Mouse (Mus musculus): Measurements from ENCODE around the gene Tma16. TPM values are rescaled to one million over a fixed set of nuclear protein-coding genes. Genes with fewer than 3 reads are reported as not detected.
A peak's percentile ranks its signal among the peaks of the same experiment; 100 is the strongest.

The Tma16 gene
- polyA plus RNA-seq, 1 experiment, result 2.4 TPM

GRCm38 (mm10) chr8:66450691-66451090, 35.6 kb downstream of the Tma16 start:
- no peaks in the 10 kb centered on the region for H3K36me3 ChIP-seq (ENCODE audit: control insufficient read depth, insufficient read depth, low read length)
- TF ChIP-seq POLR2A (IDR thresholded peaks at IDR 0.05; ENCODE audit: control insufficient read depth, extremely low read depth, insufficient read depth, low read length, poor library complexity), result no peak
- no peak for TF ChIP-seq CTCF (IDR thresholded peaks at IDR 0.05; ENCODE audit: borderline replicate concordance, control insufficient read depth, extremely low read depth, insufficient read depth, low read length, poor library complexity)
- no peaks in the 10 kb centered on the region for H3K4me1 ChIP-seq (replicated peaks; ENCODE audit: control insufficient read depth, insufficient read depth, low read length)
- H3K27me3 ChIP-seq (ENCODE audit: control insufficient read depth, insufficient read depth, low read length), result no peaks in the 10 kb centered on the region
- H3K27ac ChIP-seq (ENCODE audit: control insufficient read depth, insufficient read depth, low read length), result no peak overlapping the region
- H3K4me3 ChIP-seq (ENCODE audit: control insufficient read depth, insufficient read depth, low read length), result no peak overlapping the region
- WGBS, result 24% methylated on average over 5 of the region's 5 CpGs
- DNase-seq, result peak; percentile 15

- 68% methylated on average over 3 of the region's 3 CpGs for WGBS
- DNase-seq, result no peak
- TF ChIP-seq POLR2A (IDR thresholded peaks at IDR 0.05; ENCODE audit: control insufficient read depth, extremely low read depth, insufficient read depth, low read length, poor library complexity) (no peak), CTCF (IDR thresholded peaks at IDR 0.05; ENCODE audit: borderline replicate concordance, control insufficient read depth, extremely low read depth, insufficient read depth, low read length, poor library complexity) (no peak)
- Histone ChIP-seq H3K36me3 (ENCODE audit: control insufficient read depth, insufficient read depth, low read length) (no peaks in the 10 kb centered on the region), H3K27me3 (ENCODE audit: control insufficient read depth, insufficient read depth, low read length) (no peaks in the 10 kb centered on the region), H3K4me3 (ENCODE audit: control insufficient read depth, insufficient read depth, low read length) (no peak overlapping the region), H3K27ac (ENCODE audit: control insufficient read depth, insufficient read depth, low read length) (no peak overlapping the region), H3K4me1 (replicated peaks; ENCODE audit: control insufficient read depth, insufficient read depth, low read length) (no peaks in the 10 kb centered on the region)
Measured at GRCm38 (mm10) chr8:66445351-66445750, 41.0 kb downstream of the Tma16 start.

GRCm38 (mm10) chr8:66444141-66444540, 42.2 kb downstream of the Tma16 start:
- no peak for DNase-seq
- H3K27ac ChIP-seq (ENCODE audit: control insufficient read depth, insufficient read depth, low read length), result no peak overlapping the region

GRCm38 (mm10) chr8:66442778-66443177, 43.6 kb downstream of the Tma16 start:
- no peak overlapping the region for H3K27ac ChIP-seq (ENCODE audit: control insufficient read depth, insufficient read depth, low read length)
- H3K4me1 ChIP-seq (replicated peaks; ENCODE audit: control insufficient read depth, insufficient read depth, low read length), result no peaks in the 10 kb centered on the region
- DNase-seq, result no peak
- no peaks in the 10 kb centered on the region for H3K36me3 ChIP-seq (ENCODE audit: control insufficient read depth, insufficient read depth, low read length)
- H3K27me3 ChIP-seq (ENCODE audit: control insufficient read depth, insufficient read depth, low read length), result no peaks in the 10 kb centered on the region
- TF ChIP-seq POLR2A (IDR thresholded peaks at IDR 0.05; ENCODE audit: control insufficient read depth, extremely low read depth, insufficient read depth, low read length, poor library complexity) (no peak), CTCF (IDR thresholded peaks at IDR 0.05; ENCODE audit: borderline replicate concordance, control insufficient read depth, extremely low read depth, insufficient read depth, low read length, poor library complexity) (no peak)
- H3K4me3 ChIP-seq (ENCODE audit: control insufficient read depth, insufficient read depth, low read length), result no peak overlapping the region
- WGBS, result 32% methylated on average over 1 of the region's 1 CpGs

More at GRCm38 (mm10) chr8:66444141-66444540, 42.2 kb downstream of the Tma16 start:
- no peak for TF ChIP-seq POLR2A (IDR thresholded peaks at IDR 0.05; ENCODE audit: control insufficient read depth, extremely low read depth, insufficient read depth, low read length, poor library complexity)
- TF ChIP-seq CTCF (IDR thresholded peaks at IDR 0.05; ENCODE audit: borderline replicate concordance, control insufficient read depth, extremely low read depth, insufficient read depth, low read length, poor library complexity), result no peak
- Histone ChIP-seq H3K4me1 (replicated peaks; ENCODE audit: control insufficient read depth, insufficient read depth, low read length) (no peaks in the 10 kb centered on the region), H3K36me3 (ENCODE audit: control insufficient read depth, insufficient read depth, low read length) (no peaks in the 10 kb centered on the region), H3K4me3 (ENCODE audit: control insufficient read depth, insufficient read depth, low read length) (no peak overlapping the region), H3K27me3 (ENCODE audit: control insufficient read depth, insufficient read depth, low read length) (no peaks in the 10 kb centered on the region)
- WGBS, result 58% methylated on average over 5 of the region's 5 CpGs

GRCm38 (mm10) chr8:66441123-66441522, 45.2 kb downstream of the Tma16 start:
- H3K27me3 ChIP-seq (ENCODE audit: control insufficient read depth, insufficient read depth, low read length), result no peaks in the 10 kb centered on the region
- no peaks in the 10 kb centered on the region for H3K4me1 ChIP-seq (replicated peaks; ENCODE audit: control insufficient read depth, insufficient read depth, low read length)
- DNase-seq, result no peak
- WGBS, result 14% methylated on average over 1 of the region's 1 CpGs
- TF ChIP-seq POLR2A (IDR thresholded peaks at IDR 0.05; ENCODE audit: control insufficient read depth, extremely low read depth, insufficient read depth, low read length, poor library complexity), result no peak
- H3K4me3 ChIP-seq (ENCODE audit: control insufficient read depth, insufficient read depth, low read length), result no peak overlapping the region
- no peaks in the 10 kb centered on the region for H3K36me3 ChIP-seq (ENCODE audit: control insufficient read depth, insufficient read depth, low read length)
- H3K27ac ChIP-seq (ENCODE audit: control insufficient read depth, insufficient read depth, low read length), result no peak overlapping the region

GRCm38 (mm10) chr8:66438468-66438867, 47.9 kb downstream of the Tma16 start:
- Histone ChIP-seq H3K27me3 (ENCODE audit: control insufficient read depth, insufficient read depth, low read length) (no peaks in the 10 kb centered on the region), H3K36me3 (ENCODE audit: control insufficient read depth, insufficient read depth, low read length) (no peaks in the 10 kb centered on the region), H3K27ac (ENCODE audit: control insufficient read depth, insufficient read depth, low read length) (no peak overlapping the region), H3K4me3 (ENCODE audit: control insufficient read depth, insufficient read depth, low read length) (no peak overlapping the region), H3K4me1 (replicated peaks; ENCODE audit: control insufficient read depth, insufficient read depth, low read length) (no peaks in the 10 kb centered on the region)
- WGBS, result 88% methylated on average over 4 of the region's 4 CpGs
- no peak for DNase-seq
- no peak for TF ChIP-seq CTCF (IDR thresholded peaks at IDR 0.05; ENCODE audit: borderline replicate concordance, control insufficient read depth, extremely low read depth, insufficient read depth, low read length, poor library complexity)
- no peak for TF ChIP-seq POLR2A (IDR thresholded peaks at IDR 0.05; ENCODE audit: control insufficient read depth, extremely low read depth, insufficient read depth, low read length, poor library complexity)

GRCm38 (mm10) chr8:66437929-66438328, 48.4 kb downstream of the Tma16 start:
- H3K27ac ChIP-seq (ENCODE audit: control insufficient read depth, insufficient read depth, low read length), result no peak overlapping the region
- no peaks in the 10 kb centered on the region for H3K4me1 ChIP-seq (replicated peaks; ENCODE audit: control insufficient read depth, insufficient read depth, low read length)
- H3K4me3 ChIP-seq (ENCODE audit: control insufficient read depth, insufficient read depth, low read length), result no peak overlapping the region
- no peak for TF ChIP-seq POLR2A (IDR thresholded peaks at IDR 0.05; ENCODE audit: control insufficient read depth, extremely low read depth, insufficient read depth, low read length, poor library complexity)
- no peak for TF ChIP-seq CTCF (IDR thresholded peaks at IDR 0.05; ENCODE audit: borderline replicate concordance, control insufficient read depth, extremely low read depth, insufficient read depth, low read length, poor library complexity)
- no peaks in the 10 kb centered on the region for H3K36me3 ChIP-seq (ENCODE audit: control insufficient read depth, insufficient read depth, low read length)
- no peak for DNase-seq
- H3K27me3 ChIP-seq (ENCODE audit: control insufficient read depth, insufficient read depth, low read length), result no peaks in the 10 kb centered on the region
- WGBS, result 3% methylated on average over 3 of the region's 3 CpGs
